Comparison of ENCODE assay signal across 8 mouse cellular contexts in the genomic region with DNA sequence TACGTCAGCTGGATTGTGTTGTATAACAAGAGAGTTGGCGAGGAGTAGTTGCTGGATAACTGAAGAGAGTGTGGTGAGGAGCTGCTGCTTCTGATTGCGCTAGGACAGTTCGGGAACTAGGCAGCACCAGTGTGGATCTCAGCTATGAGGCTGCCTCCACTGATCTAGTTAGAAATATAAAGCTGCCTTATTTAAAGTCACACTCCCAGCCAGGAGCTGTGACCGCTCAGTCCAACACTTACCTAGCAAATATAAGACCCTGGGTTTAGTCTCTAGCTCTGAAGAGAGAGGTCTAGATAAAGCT. TPM values are rescaled to one million over a fixed set of nuclear protein-coding genes. Genes with fewer than 3 reads are reported as not detected.
DNase-seq lines count a peak whose midpoint lies in the region; ATAC-seq and TF ChIP-seq lines count a peak whose summit lies in the region.

No protein-coding gene starts in this region.

- intact Hi-C loops in left cerebral cortex, postnatal 36 days (cut with DNase I), result loop anchor here (5.0 kb wide), 1 partner anchor 133 kb away; no protein-coding TSS in a partner anchor

- no peak for ATAC-seq in lung, postnatal 0 days
- ATAC-seq in hindbrain, postnatal 0 days, result peak; percentile 41
- peak; percentile 9; the same call in 1 of the 2 replicates for ATAC-seq in neural tube, embryonic 15.5 days (ENCODE audit: low FRiP score)

- H3K27me3 ChIP-seq in lung, postnatal 0 days (replicated peaks; ENCODE audit: insufficient read depth, low read length), result no peaks in the 10 kb centered on the region
- H3K27me3 ChIP-seq in hindbrain, postnatal 0 days (ENCODE audit: insufficient read depth, low read length), result no peaks in the 10 kb centered on the region
- H3K27me3 ChIP-seq in neural tube, embryonic 15.5 days (replicated peaks), result no peaks in the 10 kb centered on the region

- peaks cover 4% of the 10 kb centered on the region; the same call in 1 of the 2 replicates for H3K4me1 ChIP-seq in lung, postnatal 0 days (ENCODE audit: insufficient read depth, low read depth, low read length)
- no peaks in the 10 kb centered on the region for H3K4me1 ChIP-seq in hindbrain, postnatal 0 days (ENCODE audit: insufficient read depth, low read length)
- H3K4me1 ChIP-seq in neural tube, embryonic 15.5 days, result peaks cover 21% of the 10 kb centered on the region; the same call in 1 of the 2 replicates

- peak overlapping the region; percentile 88 for H3K27ac ChIP-seq in lung, postnatal 0 days (ENCODE audit: low read length)
- H3K27ac ChIP-seq in hindbrain, postnatal 0 days, result 0 out of 2 replicates have a peak overlapping the region, but pooled peaks have one; percentile 11
- H3K27ac ChIP-seq in neural tube, embryonic 15.5 days (replicated peaks), result no peak overlapping the region

- no peaks in the 10 kb centered on the region for H3K36me3 ChIP-seq in lung, postnatal 0 days (ENCODE audit: insufficient read depth, low read length)
- no peaks in the 10 kb centered on the region for H3K36me3 ChIP-seq in hindbrain, postnatal 0 days (ENCODE audit: insufficient read depth, low read length)
- 0 out of 2 replicates have a peak, but pooled peaks cover 4% of the 10 kb centered on the region for H3K36me3 ChIP-seq in neural tube, embryonic 15.5 days

- TF ChIP-seq EP300 in lung, postnatal 0 days (IDR thresholded peaks at IDR 0.05), result no peak

- H3K4me2 ChIP-seq in lung, postnatal 0 days (replicated peaks; ENCODE audit: low read depth, low read length), result peak overlapping the region; percentile 14; the same call in 1 of the 2 replicates
- H3K4me2 ChIP-seq in hindbrain, postnatal 0 days (ENCODE audit: low read depth, low read length), result peak overlapping the region; percentile 25; the same call in 1 of the 2 replicates
- H3K4me2 ChIP-seq in neural tube, embryonic 15.5 days, result no peak overlapping the region

- no peaks in the 10 kb centered on the region for H3K9me3 ChIP-seq in lung, postnatal 0 days (ENCODE audit: low read length)
- H3K9me3 ChIP-seq in hindbrain, postnatal 0 days (ENCODE audit: low read length), result no peaks in the 10 kb centered on the region
- H3K9me3 ChIP-seq in neural tube, embryonic 15.5 days (replicated peaks), result no peaks in the 10 kb centered on the region

- H3K9ac ChIP-seq in lung, postnatal 0 days (replicated peaks; ENCODE audit: low read depth), result no peak overlapping the region
- no peak overlapping the region for H3K9ac ChIP-seq in hindbrain, postnatal 0 days (replicated peaks; ENCODE audit: low read length)
- no peak overlapping the region for H3K9ac ChIP-seq in neural tube, embryonic 15.5 days (replicated peaks)

- WGBS in lung, postnatal 0 days, result 50% methylated on average over 5 of the region's 5 CpGs
- 69% methylated on average over 5 of the region's 5 CpGs for WGBS in hindbrain, postnatal 0 days
- 85% methylated on average over 5 of the region's 5 CpGs for WGBS in neural tube, embryonic 15.5 days

- peak; percentile 70 for DNase-seq in heart, adult 11 months
- DNase-seq in heart, adult 9 months (ENCODE audit: low spot score in 2 of 2), result no peak
- DNase-seq in lung, postnatal 0 days (ENCODE audit: low spot score), result no peak
- DNase-seq in lung, postnatal 4 days, result no peak
- no peak for DNase-seq in hindbrain, postnatal 0 days (ENCODE audit: low spot score)
- no peak for DNase-seq in layer of hippocampus, postnatal 25 days (ENCODE audit: extremely low spot score in 1 of 2, low spot score in 1 of 2)
- DNase-seq in left cerebral cortex, postnatal 36 days (ENCODE audit: low spot score in 2 of 2), result no peak

- no peak for TF ChIP-seq CTCF in lung, postnatal 0 days (IDR thresholded peaks at IDR 0.05)
- TF ChIP-seq CTCF in hindbrain, postnatal 0 days (IDR thresholded peaks at IDR 0.05; ENCODE audit: low read depth), result no peak

- H3K4me3 ChIP-seq in lung, postnatal 0 days (ENCODE audit: low read depth, low read length), result no peak overlapping the region
- no peak overlapping the region for H3K4me3 ChIP-seq in hindbrain, postnatal 0 days (ENCODE audit: low read length)
- H3K4me3 ChIP-seq in neural tube, embryonic 15.5 days (replicated peaks), result no peak overlapping the region

RNA-seq across cellular contexts. Expression of a gene that starts 10.5 kb away (rescaled TPM):
- polyA plus RNA-seq in lung, postnatal 0 days (2015; fragmentation: Nextera tagmentation; extraction: Ambion mirVana), result 4.1 and 4.2 TPM in 2 replicates
- 40.8 and 41.9 TPM in 2 replicates for total RNA-seq in hindbrain, postnatal 0 days (2014; rRNA removed)
- 27.7 and 31.6 TPM in 2 replicates for polyA plus RNA-seq in hindbrain, postnatal 0 days (2015; fragmentation: Nextera tagmentation; extraction: Ambion mirVana)
- 32.0 and 35.6 TPM in 2 replicates for polyA plus RNA-seq in neural tube, embryonic 15.5 days (2015; fragmentation: Nextera tagmentation; extraction: Ambion mirVana)
- 10 to 100 TPM; 60.2 to 60.5 TPM for total RNA-seq in layer of hippocampus, postnatal 25 days (2021)
- 10 to 100 TPM; 49.8 to 54.2 TPM for total RNA-seq in left cerebral cortex, postnatal 36 days (2021)
